Mouse (Mus musculus) intestine, postnatal 0 days (tissue): ENCODE data around the gene Mgat5b. TPM values are rescaled to one million over a fixed set of nuclear protein-coding genes. Genes with fewer than 3 reads are reported as not detected.

Experiments used
- ATAC-seq: fragments of 200-750 bp; cut with Nextera tagmentation; 2 replicates; pipeline ENCODE4 v1.8.0; 2017; ENCODE audit warnings: mild to moderate bottlenecking, moderate TSS enrichment, moderate library complexity
- H3K27ac ChIP-seq: fragments of 300-500 bp; sonication (generic); 2 replicates; pipeline ENCODE4 v1.5.1; 2014; ENCODE audit warnings: mild to moderate bottlenecking, low read depth, low read length, moderate library complexity
- H3K27me3 ChIP-seq: fragments of 300-500 bp; sonication (generic); replicated peaks from 2 replicates; pipeline ENCODE4 v1.6.1; 2014; ENCODE audit warnings: low read length, mixed read lengths; ENCODE audit not compliant: control insufficient read depth, insufficient read depth
- H3K36me3 ChIP-seq: fragments of 300-500 bp; sonication (generic); 2 replicates; pipeline ENCODE4 v1.6.1; 2014; ENCODE audit warnings: mild to moderate bottlenecking, moderate library complexity; ENCODE audit not compliant: control insufficient read depth, insufficient read depth
- H3K4me1 ChIP-seq: fragments of 300-500 bp; sonication (generic); replicated peaks from 2 replicates; pipeline ENCODE4 v1.6.1; 2014; ENCODE audit warnings: antibody characterized with exemption, low read length, mixed read lengths; ENCODE audit not compliant: control insufficient read depth, insufficient read depth
- H3K4me2 ChIP-seq: fragments of 300-500 bp; sonication (generic); replicated peaks from 2 replicates; pipeline ENCODE4 v1.6.1; 2014; ENCODE audit warnings: low read depth, mild to moderate bottlenecking, moderate library complexity
- H3K4me3 ChIP-seq: fragments of 300-500 bp; sonication (generic); 2 replicates; pipeline ENCODE4 v1.5.1; 2014; ENCODE audit warnings: low read depth, low read length
- H3K9ac ChIP-seq: fragments of 300-500 bp; sonication (generic); 2 replicates; pipeline ENCODE4 v1.6.1; 2014; ENCODE audit warnings: mild to moderate bottlenecking, low read depth, low read length
- H3K9me3 ChIP-seq: fragments of 300-500 bp; sonication (generic); 2 replicates; pipeline ENCODE4 v1.6.1; 2016; ENCODE audit warnings: mixed run types; ENCODE audit not compliant: control insufficient read depth
- CTCF ChIP-seq: sonication (generic); IDR thresholded peaks from 2 replicates; pipeline ENCODE4 v1.5.1; 2016; ENCODE audit warnings: low read depth, mild to moderate bottlenecking, control low read depth, antibody characterized with exemption, moderate library complexity
- WGBS: fragments of 180-500 bp; shearing (Covaris S2); extraction: QIAGEN DNeasy Blood & Tissue Kit; methylation state at CpG from one replicate; pipeline ENCODE4 v1.1.7; 2014; 5-methylcytosine and 5-hydroxymethylcytosine counted together
- polyA plus RNA-seq: library from polyadenylated mRNA; unstranded; fragments of >200 nt; fragmentation: Nextera tagmentation; extraction: Ambion mirVana; gene quantifications from 2 replicates; pipeline ENCODE4 v1.2.1, GENCODE M21; 2015

Mgat5b gene
- polyA plus RNA-seq, 1 experiment from 2014 or later, result 0.25 TPM

GRCm38 (mm10) chr11:117028861-117029568 is 110.4 kb downstream of the Mgat5b start:
- WGBS, result 68% methylated on average over 19 of the region's 19 CpGs
- H3K9me3 ChIP-seq, result no peaks in the 10 kb centered on the region
- H3K4me2 ChIP-seq, result no peak overlapping the region
- no peaks in the 10 kb centered on the region for H3K27me3 ChIP-seq
- no peak for TF ChIP-seq CTCF
- no peak overlapping the region for H3K9ac ChIP-seq
- H3K4me1 ChIP-seq, result 0 out of 2 replicates have a peak, but pooled peaks cover 3% of the 10 kb centered on the region
- H3K4me3 ChIP-seq, result no peak overlapping the region
- no peak overlapping the region for H3K27ac ChIP-seq
- no peaks in the 10 kb centered on the region for H3K36me3 ChIP-seq
- ATAC-seq, result no peak

- Histone ChIP-seq H3K9ac (no peak overlapping the region), H3K4me3 (no peak overlapping the region)
These were observed 110.9 kb downstream of the Mgat5b start for GRCm38 (mm10) chr11:117029569-117029955.

GRCm38 (mm10) chr11:117030018-117030417 is 111.4 kb downstream of the Mgat5b start:
- Histone ChIP-seq H3K36me3 (no peaks in the 10 kb centered on the region), H3K4me1 (0 out of 2 replicates have a peak, but pooled peaks cover 3% of the 10 kb centered on the region), H3K4me3 (no peak overlapping the region), H3K9ac (no peak overlapping the region), H3K27me3 (no peaks in the 10 kb centered on the region), H3K4me2 (no peak overlapping the region), H3K9me3 (no peaks in the 10 kb centered on the region), H3K27ac (no peak overlapping the region)
- TF ChIP-seq CTCF, result no peak
- ATAC-seq, result no peak
- 34% methylated on average over 3 of the region's 3 CpGs for WGBS

More at GRCm38 (mm10) chr11:117029569-117029955, 110.9 kb downstream of the Mgat5b start:
- no peak for ATAC-seq
- Histone ChIP-seq H3K27ac (no peak overlapping the region), H3K4me1 (0 out of 2 replicates have a peak, but pooled peaks cover 3% of the 10 kb centered on the region), H3K36me3 (no peaks in the 10 kb centered on the region), H3K27me3 (no peaks in the 10 kb centered on the region), H3K9me3 (no peaks in the 10 kb centered on the region), H3K4me2 (no peak overlapping the region)
- WGBS, result 86% methylated on average over 3 of the region's 3 CpGs
- no peak for TF ChIP-seq CTCF

- no peak overlapping the region for H3K27ac ChIP-seq
- no peak overlapping the region for H3K4me3 ChIP-seq
- 0 out of 2 replicates have a peak, but pooled peaks cover 3% of the 10 kb centered on the region for H3K4me1 ChIP-seq
- no peak overlapping the region for H3K4me2 ChIP-seq
- TF ChIP-seq CTCF, result no peak
- 46% methylated on average over 8 of the region's 8 CpGs for WGBS
- no peaks in the 10 kb centered on the region for H3K27me3 ChIP-seq
- H3K9ac ChIP-seq, result no peak overlapping the region
- no peaks in the 10 kb centered on the region for H3K9me3 ChIP-seq
- no peak for ATAC-seq
- H3K36me3 ChIP-seq, result no peaks in the 10 kb centered on the region
These were observed 111.9 kb downstream of the Mgat5b start for GRCm38 (mm10) chr11:117030471-117031101.

GRCm38 (mm10) chr11:117031249-117031648 is 112.6 kb downstream of the Mgat5b start:
- 0 out of 2 replicates have a peak, but pooled peaks cover 3% of the 10 kb centered on the region for H3K4me1 ChIP-seq
- H3K9ac ChIP-seq, result no peak overlapping the region
- H3K27me3 ChIP-seq, result no peaks in the 10 kb centered on the region
- no peaks in the 10 kb centered on the region for H3K9me3 ChIP-seq
- H3K4me3 ChIP-seq, result no peak overlapping the region
- no peak overlapping the region for H3K27ac ChIP-seq
- peak; percentile 43; the same call in 1 of the 2 replicates for ATAC-seq
- 20% methylated on average over 4 of the region's 4 CpGs for WGBS
- H3K36me3 ChIP-seq, result no peaks in the 10 kb centered on the region
- TF ChIP-seq CTCF, result no peak
- H3K4me2 ChIP-seq, result no peak overlapping the region

- no peak overlapping the region for H3K27ac ChIP-seq
- TF ChIP-seq CTCF, result peak; percentile 17; the same call in 1 of the 2 replicates
- 0 out of 2 replicates have a peak, but pooled peaks cover 3% of the 10 kb centered on the region for H3K4me1 ChIP-seq
- H3K9me3 ChIP-seq, result no peaks in the 10 kb centered on the region
- WGBS, result 50% methylated on average over 11 of the region's 11 CpGs
- no peaks in the 10 kb centered on the region for H3K36me3 ChIP-seq
- H3K27me3 ChIP-seq, result no peaks in the 10 kb centered on the region
- no peak for ATAC-seq
- H3K9ac ChIP-seq, result no peak overlapping the region
- no peak overlapping the region for H3K4me3 ChIP-seq
- no peak overlapping the region for H3K4me2 ChIP-seq
These were observed 117.1 kb downstream of the Mgat5b start for GRCm38 (mm10) chr11:117035661-117036336.

Other genes starting within 250 kb of the Mgat5b start
- gene St6galnac1, start 143.4 kb upstream of the Mgat5b start, polyA plus RNA-seq, result 0.12 TPM in 1 of 2 replicates, not detected in the other
- 33.6 and 39.4 TPM in 2 replicates for gene Mxra7, start 90.8 kb upstream of the Mgat5b start, polyA plus RNA-seq
- gene Mettl23, start 75.6 kb upstream of the Mgat5b start, polyA plus RNA-seq, result 34.1 and 37.1 TPM in 2 replicates
- 44.4 and 44.7 TPM in 2 replicates for gene Jmjd6, start 75.4 kb upstream of the Mgat5b start, polyA plus RNA-seq
- gene Mfsd11, start 66.4 kb upstream of the Mgat5b start, polyA plus RNA-seq, result 100 and 109 TPM in 2 replicates
- gene Srsf2, start 65.8 kb upstream of the Mgat5b start, polyA plus RNA-seq, result 354 and 366 TPM in 2 replicates
- gene Sec14l1, start 196.3 kb downstream of the Mgat5b start, polyA plus RNA-seq, result 22.8 and 23.9 TPM in 2 replicates